Mouse (Mus musculus): ENCODE measurements around the gene Insm1.

- no peak for TF ChIP-seq CTCF (IDR thresholded peaks at IDR 0.05; ENCODE audit: borderline replicate concordance, extremely low read depth, insufficient read depth, insufficient read length)
- no peak for TF ChIP-seq POLR2A (IDR thresholded peaks at IDR 0.05; ENCODE audit: borderline replicate concordance, extremely low read depth, insufficient read depth, insufficient read length, poor library complexity, severe bottlenecking)
Observed at GRCm38 (mm10) chr2:146262966-146263365, 41.2 kb downstream of the Insm1 start.

Measured in brain, embryonic 14.5 days (tissue).